Mouse (Mus musculus) gastrocnemius, postnatal 10 days (tissue): ENCODE results near the gene Plpp6. TPM values are rescaled to one million over a fixed set of nuclear protein-coding genes. Genes with fewer than 3 reads are reported as not detected.
"Not testable (repeated sequence)": the region's sequence is repeated elsewhere in the genome, so short reads cannot be mapped to it uniquely, and the experiment has no call there.

Experiments
- DNase-seq: peaks from one replicate; pipeline ENCODE4 v3.0.0; 2021; ENCODE audit warnings: mixed read lengths
- total RNA-seq, 2 experiments: library from RNA; stranded (reverse); gene quantifications; 2 replicates each; pipeline ENCODE4 v1.2.3; 2021

Plpp6 gene
- total RNA-seq, 2 experiments from 2014 or later = 3.4 to 3.5 TPM

- DNase-seq = no peak
Observed at GRCm38 (mm10) chr19:28989515-28989914, 25.8 kb downstream of the Plpp6 start.

- peak; percentile 99 for DNase-seq
Observed at GRCm38 (mm10) chr19:28990194-28990589, 26.4 kb downstream of the Plpp6 start, which contains the start of gene Cdc37l1. Gene Cdc37l1 (plus strand): TSS chr19:28990352.

- DNase-seq = no peak
Observed at GRCm38 (mm10) chr19:28990590-28991221, 27.0 kb downstream of the Plpp6 start.

- no peak for DNase-seq
Observed at GRCm38 (mm10) chr19:28991391-28991790, 27.6 kb downstream of the Plpp6 start.

- DNase-seq = no peak
Observed at GRCm38 (mm10) chr19:28994870-28995269, 31.1 kb downstream of the Plpp6 start.

GRCm38 (mm10) chr19:28995366-28995765 lies 31.6 kb downstream of the Plpp6 start:
- DNase-seq = no peak

- DNase-seq = no peak
Observed at GRCm38 (mm10) chr19:28997976-28998630, 34.4 kb downstream of the Plpp6 start.

- DNase-seq = not testable (repeated sequence)
Observed at GRCm38 (mm10) chr19:29000321-29000720, 36.6 kb downstream of the Plpp6 start.

GRCm38 (mm10) chr19:29008069-29008706 lies 44.4 kb downstream of the Plpp6 start:
- DNase-seq = no peak

GRCm38 (mm10) chr19:29009046-29009445 lies 45.3 kb downstream of the Plpp6 start:
- no peak for DNase-seq

- DNase-seq = no peak
Observed at GRCm38 (mm10) chr19:29011355-29011990, 47.7 kb downstream of the Plpp6 start.

- DNase-seq = no peak
Observed at GRCm38 (mm10) chr19:29014466-29015055, 50.8 kb downstream of the Plpp6 start.

- no peak for DNase-seq
Observed at GRCm38 (mm10) chr19:29015410-29016203, 51.9 kb downstream of the Plpp6 start.

GRCm38 (mm10) chr19:29016204-29016765 lies 52.5 kb downstream of the Plpp6 start:
- DNase-seq = no peak

Other genes with a start within 250 kb of the Plpp6 start
- gene Slc1a1, start 128.9 kb upstream of the Plpp6 start, total RNA-seq = under 1 TPM; 0.80 to 0.81 TPM
- 1 to 10 TPM in 1 of 2 experiments, under 1 TPM in 1; 0.66 to 1.1 TPM for gene 4430402I18Rik, start 3.8 kb downstream of the Plpp6 start, total RNA-seq
- gene Cdc37l1, start 26.4 kb downstream of the Plpp6 start, total RNA-seq = 10 to 100 TPM; 31.4 to 38.1 TPM
- 10 to 100 TPM; 60.1 to 61.7 TPM for gene Ak3, start 84.0 kb downstream of the Plpp6 start, total RNA-seq
- 10 to 100 TPM; 12.3 to 12.4 TPM for gene Rcl1, start 137.4 kb downstream of the Plpp6 start, total RNA-seq